Mouse (Mus musculus): ENCODE results near the gene Rnf169. TPM values are rescaled to one million over a fixed set of nuclear protein-coding genes. Genes with fewer than 3 reads are reported as not detected.

Gene Rnf169
- polyA plus RNA-seq, 1 experiment from 2014 or later: 7.4 TPM

DNA sequence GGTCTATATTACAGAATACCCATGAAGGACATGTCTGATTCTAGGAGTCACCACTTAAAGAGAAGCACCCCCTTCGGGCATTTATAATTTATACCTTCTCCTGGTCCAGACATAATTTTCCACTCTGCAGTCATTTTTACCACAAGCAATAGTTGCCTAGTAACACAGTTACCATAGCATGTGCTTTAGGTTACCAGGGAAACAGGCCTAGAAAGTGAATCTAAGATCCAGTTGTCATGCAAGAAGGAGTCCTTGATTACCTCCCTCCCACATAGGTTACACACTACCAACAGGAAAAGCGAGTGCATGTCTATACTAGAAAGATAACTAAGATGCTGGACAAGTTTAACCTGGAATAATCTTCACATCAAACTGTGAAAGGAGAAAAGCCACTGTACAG lies 102.0 kb downstream of the Rnf169 start:
- ATAC-seq (replicated peaks; ENCODE audit: insufficient number of reproducible peaks, low FRiP score, low TSS enrichment, low read depth): no peak
- H3K4me1 ChIP-seq (ENCODE audit: control insufficient read depth, insufficient read depth, low read length): no peaks in the 10 kb centered on the region
- 77% methylated on average over 2 of the region's 2 CpGs for WGBS
- H3K9me3 ChIP-seq (replicated peaks; ENCODE audit: control insufficient read depth, low read length): no peaks in the 10 kb centered on the region
- no peak overlapping the region for H3K4me2 ChIP-seq (ENCODE audit: low read depth, low read length)
- no peak overlapping the region for H3K4me3 ChIP-seq (ENCODE audit: low read depth, low read length)
- no peak for DNase-seq (ENCODE audit: low spot score)
- no peaks in the 10 kb centered on the region for H3K27me3 ChIP-seq (ENCODE audit: control insufficient read depth, insufficient read depth, low read length)
- no peaks in the 10 kb centered on the region for H3K36me3 ChIP-seq (replicated peaks; ENCODE audit: control insufficient read depth, insufficient read depth, low read depth, low read length)
- no peak overlapping the region for H3K27ac ChIP-seq (replicated peaks; ENCODE audit: low read depth, low read length)
- H3K9ac ChIP-seq (replicated peaks; ENCODE audit: low read length): no peak overlapping the region

DNA sequence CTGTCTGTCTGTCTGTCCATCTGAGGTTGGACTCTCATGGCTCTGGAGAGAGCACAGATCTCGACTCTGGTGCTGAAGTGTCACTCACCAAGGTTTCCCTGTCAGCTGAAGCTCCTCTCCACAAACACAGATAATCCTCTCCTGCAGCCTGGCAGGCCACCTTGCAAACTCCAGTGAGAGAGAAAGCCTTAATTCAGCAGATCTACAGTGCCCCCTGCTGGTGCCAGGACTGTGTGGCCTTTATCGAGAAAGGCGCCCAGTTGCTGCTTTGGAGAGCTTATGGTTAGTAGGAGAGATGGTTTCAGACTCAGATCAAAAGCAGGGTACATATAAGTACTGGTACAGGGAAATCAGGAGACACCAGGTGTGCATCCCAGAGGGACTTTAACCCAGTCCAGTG lies 103.9 kb downstream of the Rnf169 start:
- Histone ChIP-seq H3K36me3 (replicated peaks; ENCODE audit: control insufficient read depth, insufficient read depth, low read depth, low read length) (no peaks in the 10 kb centered on the region), H3K4me1 (ENCODE audit: control insufficient read depth, insufficient read depth, low read length) (no peaks in the 10 kb centered on the region), H3K9ac (replicated peaks; ENCODE audit: low read length) (no peak overlapping the region), H3K4me2 (ENCODE audit: low read depth, low read length) (no peak overlapping the region), H3K9me3 (replicated peaks; ENCODE audit: control insufficient read depth, low read length) (no peaks in the 10 kb centered on the region), H3K27ac (replicated peaks; ENCODE audit: low read depth, low read length) (no peak overlapping the region), H3K4me3 (ENCODE audit: low read depth, low read length) (no peak overlapping the region), H3K27me3 (ENCODE audit: control insufficient read depth, insufficient read depth, low read length) (no peaks in the 10 kb centered on the region)
- 0 out of 2 replicates have a peak, but pooled peaks have one; percentile 34 for ATAC-seq (replicated peaks; ENCODE audit: insufficient number of reproducible peaks, low FRiP score, low TSS enrichment, low read depth)
- DNase-seq (ENCODE audit: low spot score): peak; percentile 90
- 1% methylated on average over 3 of the region's 3 CpGs for WGBS

DNA sequence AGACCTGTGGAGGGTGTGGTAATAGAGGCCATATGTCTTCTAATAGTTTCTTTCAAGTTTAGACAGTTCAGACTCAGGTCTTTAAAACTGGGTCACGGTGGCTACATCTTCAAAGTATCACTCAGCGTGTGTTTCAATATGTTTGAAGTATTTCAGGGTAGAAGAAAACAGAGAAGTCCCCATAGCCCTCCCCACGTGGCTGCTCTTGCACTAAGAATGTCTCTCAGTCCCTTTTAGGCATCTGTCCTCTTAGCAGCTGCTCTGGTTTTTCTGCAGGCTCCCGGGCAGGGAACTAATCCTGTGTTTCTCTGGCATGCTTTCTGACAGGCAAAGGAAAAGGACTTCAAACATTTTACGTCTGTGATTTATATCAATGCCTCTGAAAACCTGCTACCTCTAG lies 104.4 kb downstream of the Rnf169 start:
- H3K4me2 ChIP-seq (ENCODE audit: low read depth, low read length): no peak overlapping the region
- H3K4me3 ChIP-seq (ENCODE audit: low read depth, low read length): no peak overlapping the region
- no peak for ATAC-seq (replicated peaks; ENCODE audit: insufficient number of reproducible peaks, low FRiP score, low TSS enrichment, low read depth)
- no peak for DNase-seq (ENCODE audit: low spot score)
- H3K9me3 ChIP-seq (replicated peaks; ENCODE audit: control insufficient read depth, low read length): no peaks in the 10 kb centered on the region
- H3K4me1 ChIP-seq (ENCODE audit: control insufficient read depth, insufficient read depth, low read length): no peaks in the 10 kb centered on the region
- 55% methylated on average over 5 of the region's 5 CpGs for WGBS
- no peaks in the 10 kb centered on the region for H3K27me3 ChIP-seq (ENCODE audit: control insufficient read depth, insufficient read depth, low read length)
- H3K36me3 ChIP-seq (replicated peaks; ENCODE audit: control insufficient read depth, insufficient read depth, low read depth, low read length): no peaks in the 10 kb centered on the region
- no peak overlapping the region for H3K27ac ChIP-seq (replicated peaks; ENCODE audit: low read depth, low read length)
- no peak overlapping the region for H3K9ac ChIP-seq (replicated peaks; ENCODE audit: low read length)

DNA sequence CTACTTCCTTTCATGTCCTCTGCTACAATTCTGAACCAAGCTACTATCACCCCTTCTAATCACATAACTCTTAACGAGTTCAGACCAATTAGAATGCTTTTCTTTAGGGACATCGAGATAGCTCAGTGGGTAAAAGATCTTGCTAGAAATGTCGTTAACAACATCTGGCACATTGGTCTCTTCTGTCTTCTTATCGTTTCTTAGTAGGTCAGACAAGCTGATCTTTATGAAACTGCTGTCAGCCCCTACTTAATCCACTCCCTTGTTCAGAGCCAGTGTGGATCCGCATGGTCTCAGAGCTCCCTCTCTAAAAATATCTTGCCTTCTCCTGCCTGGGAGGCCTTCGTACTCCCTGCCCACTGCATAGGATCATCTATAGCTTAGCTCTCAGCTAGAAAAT lies 106.3 kb downstream of the Rnf169 start:
- no peak for ATAC-seq (replicated peaks; ENCODE audit: insufficient number of reproducible peaks, low FRiP score, low TSS enrichment, low read depth)

More for the DNA sequence above, 106.3 kb downstream of the Rnf169 start:
- Histone ChIP-seq H3K36me3 (replicated peaks; ENCODE audit: control insufficient read depth, insufficient read depth, low read depth, low read length) (no peaks in the 10 kb centered on the region), H3K4me2 (ENCODE audit: low read depth, low read length) (no peak overlapping the region), H3K9ac (replicated peaks; ENCODE audit: low read length) (no peak overlapping the region), H3K27ac (replicated peaks; ENCODE audit: low read depth, low read length) (no peak overlapping the region), H3K27me3 (ENCODE audit: control insufficient read depth, insufficient read depth, low read length) (no peaks in the 10 kb centered on the region), H3K4me3 (ENCODE audit: low read depth, low read length) (no peak overlapping the region), H3K4me1 (ENCODE audit: control insufficient read depth, insufficient read depth, low read length) (no peaks in the 10 kb centered on the region), H3K9me3 (replicated peaks; ENCODE audit: control insufficient read depth, low read length) (no peaks in the 10 kb centered on the region)
- DNase-seq (ENCODE audit: low spot score): no peak
- 75% methylated on average over 6 of the region's 6 CpGs for WGBS

Other genes with a start within 250 kb of the Rnf169 start
- not detected in 2 replicates for gene Olfr521, start 216.9 kb downstream of the Rnf169 start, polyA plus RNA-seq (2014; fragmentation: Nextera tagmentation; extraction: Ambion mirVana)
- gene Neu3, start 152.0 kb downstream of the Rnf169 start, polyA plus RNA-seq (2014; fragmentation: Nextera tagmentation; extraction: Ambion mirVana): 1.6 and 1.7 TPM in 2 replicates
- gene Xrra1, start 121.3 kb downstream of the Rnf169 start, polyA plus RNA-seq (2014; fragmentation: Nextera tagmentation; extraction: Ambion mirVana): 0.20 and 0.52 TPM in 2 replicates
- 350 and 360 TPM in 2 replicates for gene Spcs2, start 117.0 kb downstream of the Rnf169 start, polyA plus RNA-seq (2014; fragmentation: Nextera tagmentation; extraction: Ambion mirVana)
- 0.49 and 1.3 TPM in 2 replicates for gene Chrdl2, start 25.7 kb upstream of the Rnf169 start, polyA plus RNA-seq (2014; fragmentation: Nextera tagmentation; extraction: Ambion mirVana)
- 99.9 and 110 TPM in 2 replicates for gene Pold3, start 141.1 kb upstream of the Rnf169 start, polyA plus RNA-seq (2014; fragmentation: Nextera tagmentation; extraction: Ambion mirVana)
- 26.4 and 34.9 TPM in 2 replicates for gene Lipt2, start 178.8 kb upstream of the Rnf169 start, polyA plus RNA-seq (2014; fragmentation: Nextera tagmentation; extraction: Ambion mirVana)
- gene Kcne3, start 196.1 kb upstream of the Rnf169 start, polyA plus RNA-seq (2014; fragmentation: Nextera tagmentation; extraction: Ambion mirVana): 13.7 and 16.9 TPM in 2 replicates
- 6.2 and 6.7 TPM in 2 replicates for gene Pgm2l1, start 246.9 kb upstream of the Rnf169 start, polyA plus RNA-seq (2014; fragmentation: Nextera tagmentation; extraction: Ambion mirVana)

Data from embryonic facial prominence, embryonic 11.5 days (tissue).